Mouse (Mus musculus) c-Kit-positive CD71-negative TER-119-negative erythroid progenitor cells, embryonic 14.5 days (primary cell): ENCODE measurements around the gene Jup.

Source experiments
- DNase-seq: peaks from one replicate; pipeline ENCODE4 v3.0.0-alpha.2; 2013; ENCODE audit warnings: low read depth

Jup gene

GRCm38 (mm10) chr11:100397600-100398389 lies at the start of gene Jup:
Gene Jup, minus strand, starts transcription at chr11:100397763.
- DNase-seq = peak; percentile 98

- no peak for DNase-seq
Measured at GRCm38 (mm10) chr11:100442625-100443024, 45.1 kb upstream of the Jup start.

GRCm38 (mm10) chr11:100441797-100442196 lies 44.2 kb upstream of the Jup start, which contains the start of the genes Nt5c3b and Klhl10:
Gene Nt5c3b, minus strand, starts transcription at chr11:100441808.
Gene Klhl10, plus strand, starts transcription at chr11:100441917.
- no peak for DNase-seq

DNA sequence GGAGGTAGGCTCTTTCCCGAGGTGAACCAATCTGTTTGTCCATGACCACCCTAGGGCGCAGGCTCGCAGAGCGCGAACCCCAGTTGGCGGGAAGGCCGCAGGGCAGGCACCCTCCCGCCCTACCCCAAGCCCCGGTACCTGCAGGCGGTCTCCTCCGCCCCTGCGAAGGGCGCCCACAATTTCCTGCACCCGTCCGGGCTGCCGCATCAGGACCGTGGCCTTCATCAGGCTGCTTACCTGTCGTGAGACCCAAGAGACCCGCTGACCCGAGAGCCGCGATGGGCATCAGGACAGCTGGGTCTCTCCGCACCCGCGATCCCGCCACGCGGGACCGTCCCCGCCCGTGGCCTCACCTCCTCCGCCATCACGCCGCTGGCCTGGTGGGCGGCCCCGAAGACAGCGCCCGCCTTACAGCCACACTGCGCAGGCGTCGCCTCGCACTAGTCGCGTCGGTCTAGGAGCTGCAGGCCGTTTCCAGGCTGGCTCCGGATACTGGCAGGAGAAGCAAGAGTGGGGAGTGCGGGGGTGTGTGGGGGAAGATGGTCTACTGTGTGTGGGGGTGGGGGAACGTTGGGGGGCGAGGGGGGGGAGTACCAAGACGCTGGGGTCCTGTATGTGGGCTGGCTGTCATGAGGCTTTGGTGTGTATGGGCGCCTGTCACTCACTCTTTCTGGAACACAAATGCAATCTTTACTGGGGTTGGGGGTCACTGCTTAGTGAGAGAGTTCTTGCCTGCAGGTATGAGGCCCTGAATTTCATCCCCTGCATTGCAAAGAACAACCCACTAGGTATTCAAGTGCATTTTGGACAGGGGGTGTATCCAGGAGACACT lies 43.3 kb upstream of the Jup start:
- DNase-seq = peak; percentile 56

DNA sequence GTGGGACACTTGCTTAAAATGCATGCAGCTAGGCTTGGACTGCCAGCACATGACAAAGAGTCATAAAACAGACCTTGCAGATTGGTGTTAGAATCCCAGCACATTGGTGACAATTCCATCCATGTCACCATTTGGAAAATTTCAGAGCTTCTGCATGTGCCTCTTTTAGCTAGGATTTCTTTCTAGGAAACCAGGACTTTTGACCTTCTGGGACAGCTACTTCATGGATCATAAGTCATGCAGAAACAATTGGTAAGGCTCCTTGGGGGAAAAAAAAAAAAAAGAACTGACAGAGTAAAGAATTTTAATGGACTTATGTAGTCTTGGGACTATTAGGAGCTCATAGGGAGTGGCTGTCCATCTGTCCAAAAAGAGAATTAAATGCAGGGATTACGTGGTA lies 40.3 kb upstream of the Jup start:
- no peak for DNase-seq

DNA sequence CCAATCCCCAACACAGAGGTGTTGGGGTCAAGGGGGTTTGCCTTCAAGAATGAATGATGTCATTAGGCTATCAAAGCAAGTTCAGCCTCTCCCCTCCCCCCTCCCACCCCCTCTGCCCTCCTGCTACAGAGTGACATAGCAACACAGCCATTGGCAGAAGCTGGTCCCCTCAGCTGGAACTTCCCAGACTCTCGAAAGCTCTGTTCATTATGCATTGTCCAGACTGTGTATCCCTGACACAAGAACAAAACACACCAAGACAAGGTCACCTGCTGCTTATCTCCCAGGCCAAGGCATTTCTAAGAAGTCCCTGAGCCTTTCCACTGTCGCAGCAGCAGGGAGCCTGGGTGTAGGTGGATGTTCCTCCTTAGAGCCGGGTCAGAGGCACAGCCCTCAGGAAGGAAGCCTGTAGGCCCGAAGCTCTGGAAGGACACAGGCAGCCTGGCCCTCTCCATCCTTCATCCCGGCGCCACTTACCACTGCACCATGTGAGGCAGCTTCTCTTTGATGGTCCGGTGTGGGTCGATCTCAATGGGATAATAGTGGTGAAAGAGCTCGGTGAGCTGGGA lies 38.2 kb upstream of the Jup start:
- DNase-seq = no peak

DNA sequence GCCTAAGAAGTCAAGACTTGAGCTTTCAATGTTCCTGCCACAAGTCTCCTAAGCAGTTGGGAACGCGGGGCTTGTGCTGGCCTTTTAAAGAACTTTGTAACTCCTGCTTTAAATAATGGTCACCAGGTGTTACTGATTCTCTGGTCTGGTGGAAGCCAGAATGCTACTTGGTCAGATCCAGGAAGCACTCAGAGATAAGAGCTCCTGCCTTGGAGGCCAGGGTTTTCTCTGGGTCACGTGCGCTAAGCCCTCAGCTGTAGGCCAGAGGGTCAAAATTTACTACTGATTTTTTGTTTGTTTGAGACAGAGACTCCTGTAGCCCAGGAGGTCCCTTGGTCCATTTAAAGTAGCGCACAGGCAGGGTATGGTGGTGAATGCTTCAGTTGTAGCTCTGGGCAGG lies 34.4 kb upstream of the Jup start:
- DNase-seq = no peak

- DNase-seq = no peak
Measured at GRCm38 (mm10) chr11:100430052-100430451, 32.5 kb upstream of the Jup start.

DNA sequence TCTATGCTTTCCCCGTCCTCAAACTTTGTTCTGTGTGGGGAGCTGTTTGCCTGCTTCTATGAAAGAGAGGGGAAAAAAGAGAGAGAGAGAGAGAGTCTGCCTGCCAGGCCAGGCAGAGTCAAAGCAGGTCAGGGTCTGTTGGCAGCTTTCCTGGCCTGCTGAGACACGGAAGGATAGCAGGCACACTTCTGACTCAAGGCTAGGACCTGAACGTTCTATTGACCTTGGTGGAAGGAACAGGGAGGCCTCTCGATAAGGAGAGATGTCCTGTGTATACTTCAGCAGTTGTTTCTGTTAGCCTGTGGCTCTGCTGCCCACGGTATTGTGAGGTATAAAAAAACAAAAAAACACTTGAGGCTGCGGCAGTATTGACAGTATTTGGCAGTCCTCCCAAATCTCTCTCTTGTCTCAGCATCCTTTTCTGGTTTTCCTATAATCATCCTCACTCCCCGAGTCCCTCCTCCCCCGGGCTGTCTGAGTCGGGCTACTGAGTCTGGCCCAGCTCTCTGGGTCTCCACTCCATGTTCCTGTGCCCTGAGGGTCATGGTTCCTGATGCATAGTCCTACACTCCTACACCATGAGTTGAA lies 31.1 kb upstream of the Jup start:
- DNase-seq = no peak

DNA sequence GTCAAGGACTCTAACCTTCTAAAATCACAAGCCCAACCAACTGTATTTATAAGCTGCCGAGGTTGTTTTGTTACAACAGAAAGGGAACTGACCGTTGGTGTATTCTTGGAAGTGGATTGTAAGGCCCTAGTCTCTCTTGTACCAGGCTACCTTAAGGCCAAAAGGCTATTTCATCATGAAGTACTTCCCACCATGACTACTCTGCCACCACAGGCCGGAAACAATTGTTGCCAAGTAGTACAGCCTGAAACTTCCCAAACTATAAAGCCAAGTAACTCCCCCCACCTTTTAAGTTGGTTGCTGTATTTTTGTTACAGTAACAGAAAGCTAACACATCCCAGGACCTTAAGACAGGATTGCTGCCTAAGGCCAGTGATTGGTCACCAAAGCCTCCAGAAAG lies 29.3 kb upstream of the Jup start:
- DNase-seq = no peak

GRCm38 (mm10) chr11:100425851-100426250 lies 28.3 kb upstream of the Jup start:
- peak; percentile 81 for DNase-seq

GRCm38 (mm10) chr11:100423836-100424235 lies 26.3 kb upstream of the Jup start:
- DNase-seq = no peak

DNA sequence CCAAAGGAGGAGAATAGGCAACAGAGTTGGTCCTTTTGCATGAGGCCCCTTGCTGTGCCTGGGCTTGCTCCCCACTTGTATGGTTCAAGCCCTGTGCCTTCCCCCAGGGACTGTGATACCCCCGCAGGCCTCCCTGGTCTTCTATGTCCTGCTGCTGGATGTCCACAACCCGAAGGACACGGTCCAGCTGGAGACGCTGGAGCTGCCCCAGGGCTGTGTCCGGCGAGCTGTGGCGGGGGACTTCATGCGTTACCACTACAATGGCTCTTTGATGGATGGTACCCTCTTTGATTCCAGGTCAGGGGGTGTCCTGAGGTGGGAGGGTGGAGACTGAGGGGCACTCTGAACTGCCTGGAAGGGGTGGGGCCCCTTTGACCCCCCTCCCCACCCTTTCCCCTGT lies 24.0 kb upstream of the Jup start:
- DNase-seq = no peak

- DNase-seq = no peak
Measured at GRCm38 (mm10) chr11:100414914-100415822, 17.6 kb upstream of the Jup start, which contains the start of gene Fkbp10. Gene Fkbp10, plus strand, starts transcription at chr11:100415697.

- no peak for DNase-seq
Measured at GRCm38 (mm10) chr11:100414021-100414913, 16.7 kb upstream of the Jup start, which contains the start of gene P3h4. Gene P3h4, minus strand, starts transcription at chr11:100414836.

DNA sequence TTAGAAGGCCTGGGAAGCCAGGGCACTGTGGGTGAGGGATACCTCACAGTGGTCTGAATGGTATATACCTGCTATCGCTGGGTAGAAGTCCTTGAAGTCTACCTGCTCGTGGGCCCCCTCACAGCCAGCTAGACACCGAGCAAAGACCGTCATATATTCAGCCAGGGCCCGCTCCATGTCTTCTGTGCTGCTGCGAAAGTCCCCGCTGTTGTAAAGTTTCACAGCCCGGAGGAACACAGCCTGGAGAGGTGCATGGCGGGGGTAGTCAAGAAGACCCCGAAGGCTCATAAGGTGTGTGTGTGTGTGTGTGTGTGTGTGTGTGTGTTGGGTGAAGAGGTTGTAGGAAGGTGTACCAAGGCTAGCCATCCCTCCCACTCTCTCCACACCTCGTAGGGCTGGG lies 16.0 kb upstream of the Jup start:
- no peak for DNase-seq

DNA sequence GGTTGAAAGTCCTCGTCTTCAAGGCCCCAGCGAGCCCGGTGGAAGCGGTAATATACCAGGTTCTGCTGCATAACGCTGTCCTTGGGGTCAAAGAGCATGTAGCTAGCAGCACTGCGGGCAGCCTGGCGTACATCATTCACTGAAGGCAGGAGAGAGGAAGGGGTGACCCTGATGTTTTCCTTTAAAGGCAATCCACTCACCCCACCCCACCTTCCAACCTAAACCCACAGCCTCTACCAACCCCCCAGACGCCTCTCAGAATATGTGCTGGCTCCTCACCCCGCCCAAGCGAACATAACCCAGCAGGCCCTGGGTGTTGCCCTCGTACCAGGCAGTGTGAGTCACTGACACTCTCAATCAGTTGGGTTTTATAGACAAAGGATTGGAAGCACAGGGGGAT lies 14.2 kb upstream of the Jup start:
- no peak for DNase-seq

- no peak for DNase-seq
Measured at GRCm38 (mm10) chr11:100409686-100410085, 12.1 kb upstream of the Jup start.

DNA sequence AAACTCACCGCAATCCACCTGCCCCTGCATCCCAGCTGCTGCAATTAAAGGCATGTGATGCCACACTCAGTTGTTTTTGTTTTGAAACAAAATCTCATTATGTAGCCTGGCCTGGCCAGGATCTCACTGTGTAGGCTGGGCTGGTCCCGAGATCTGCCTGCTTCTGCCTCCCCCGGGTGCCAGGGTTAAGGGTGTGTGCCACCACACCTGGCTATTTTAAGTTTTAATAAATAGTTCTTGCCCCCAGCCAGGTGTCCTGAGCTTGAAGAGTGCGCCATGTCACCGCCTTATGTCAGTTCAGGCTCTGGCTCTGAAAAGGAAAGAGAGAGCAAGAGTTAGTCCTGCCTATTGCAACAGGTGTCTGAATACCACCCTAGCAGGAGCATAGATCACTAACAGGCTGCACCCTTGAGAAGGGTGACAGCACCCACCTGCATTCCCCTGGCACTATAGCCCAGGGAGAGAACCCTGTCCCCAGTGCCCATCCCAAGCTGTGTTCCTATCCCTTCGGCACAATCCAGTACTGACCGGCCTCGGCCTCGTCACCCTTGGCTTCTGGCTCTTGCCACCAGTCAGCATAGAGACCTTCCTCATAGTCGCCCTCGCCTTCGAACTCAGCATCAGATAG lies 11.4 kb upstream of the Jup start:
- DNase-seq = no peak
